Mouse (Mus musculus) adrenal gland, postnatal 4 days (tissue): Measurements from ENCODE around the gene Sfxn5. TPM values are rescaled to one million over a fixed set of nuclear protein-coding genes. Genes with fewer than 3 reads are reported as not detected.

Source experiments
- DNase-seq, 2 experiments: peaks; one replicate each; pipeline ENCODE4 v3.0.0; 2021 to 2022; ENCODE audit warnings: low spot score in 2 of 2, mixed read lengths in 2 of 2
- microRNA-seq: library from miRNA; unstranded; fragments of <30 nt; microRNA quantifications from one replicate; pipeline ENCODE4 v1.2.0, GENCODE M21; 2021
- total RNA-seq, 2 experiments: library from RNA; stranded (reverse); gene quantifications; 2 replicates each; pipeline ENCODE4 v1.2.3; 2021

The Sfxn5 gene
- total RNA-seq, 2 experiments from 2014 or later = 11.8 to 12.7 TPM

DNA sequence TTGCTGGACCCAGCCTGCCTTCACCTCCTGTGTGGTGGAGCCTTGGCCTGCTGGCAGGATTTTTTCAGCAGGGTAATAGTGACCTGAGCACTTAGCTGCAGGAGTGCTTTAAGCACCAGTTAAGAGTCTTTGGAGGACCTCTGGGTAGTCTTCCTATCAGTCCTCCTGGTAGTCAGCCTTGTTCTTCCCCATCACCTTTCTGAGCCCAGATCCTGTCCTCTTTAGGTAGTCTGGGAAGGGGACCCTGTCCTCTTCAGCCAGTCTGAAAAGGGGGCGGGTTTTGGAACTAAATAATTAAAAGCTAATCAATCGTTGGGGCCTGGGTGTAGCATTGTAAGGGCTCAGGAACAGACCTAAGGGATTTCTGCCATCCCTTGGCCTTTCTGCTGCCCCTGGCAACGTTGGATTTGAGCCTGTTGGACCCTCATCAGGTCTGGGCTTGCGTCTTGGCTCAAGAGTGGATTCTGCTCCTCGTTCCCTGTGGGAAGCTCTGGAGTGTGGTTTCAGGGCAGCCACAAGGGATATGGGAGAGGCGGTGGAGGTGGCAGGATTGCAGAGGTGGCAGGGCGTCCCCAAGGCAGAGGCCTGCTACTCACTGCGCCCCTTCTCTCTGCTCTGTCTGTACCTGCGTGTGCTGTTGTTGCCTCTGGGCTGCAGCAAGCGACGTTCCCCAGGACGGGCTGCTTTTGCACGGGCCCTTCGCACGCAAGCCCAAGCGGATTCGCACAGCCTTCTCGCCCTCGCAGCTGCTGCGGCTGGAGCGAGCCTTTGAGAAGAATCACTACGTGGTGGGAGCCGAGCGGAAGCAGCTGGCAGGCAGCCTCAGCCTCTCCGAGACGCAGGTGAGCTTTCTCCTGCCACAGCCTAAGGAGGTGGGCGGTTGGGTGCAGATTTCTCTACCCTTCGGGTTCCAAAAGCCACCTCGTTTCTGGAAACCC, 139.6 kb downstream of the Sfxn5 start:
- no peak for DNase-seq

DNA sequence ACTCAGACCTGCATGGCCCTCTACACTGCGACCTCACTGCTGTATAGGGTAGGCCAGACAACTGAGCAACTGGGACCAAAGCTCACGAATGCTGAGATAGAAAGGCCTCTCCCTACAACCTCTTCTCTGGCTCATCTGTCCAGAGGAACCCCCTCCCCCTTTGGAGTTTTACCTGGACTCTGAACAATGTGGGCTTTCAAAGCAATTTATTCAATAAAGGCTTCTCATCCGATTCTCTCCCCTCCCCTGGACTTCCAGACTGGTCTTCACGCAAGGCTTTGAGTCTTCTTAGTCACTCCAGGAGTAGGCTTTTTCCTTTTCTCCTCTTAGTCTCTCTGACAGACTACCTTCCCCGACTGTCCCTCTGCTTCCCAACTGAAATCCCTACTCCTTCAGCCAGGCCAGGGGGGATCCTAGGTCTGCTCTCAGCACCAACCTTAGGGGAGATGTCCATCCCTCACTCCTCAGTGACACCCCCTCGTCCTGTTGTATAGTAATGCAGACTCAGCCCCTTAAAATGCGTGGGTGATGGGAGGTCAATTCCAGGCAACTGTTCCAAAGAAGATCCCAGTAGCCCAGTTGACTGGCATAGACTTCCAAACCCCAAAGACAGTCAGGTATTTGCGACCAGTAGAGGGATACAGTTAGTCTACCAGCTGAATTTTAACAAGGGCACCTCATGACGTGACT, 141.3 kb downstream of the Sfxn5 start:
- no peak for DNase-seq

DNA sequence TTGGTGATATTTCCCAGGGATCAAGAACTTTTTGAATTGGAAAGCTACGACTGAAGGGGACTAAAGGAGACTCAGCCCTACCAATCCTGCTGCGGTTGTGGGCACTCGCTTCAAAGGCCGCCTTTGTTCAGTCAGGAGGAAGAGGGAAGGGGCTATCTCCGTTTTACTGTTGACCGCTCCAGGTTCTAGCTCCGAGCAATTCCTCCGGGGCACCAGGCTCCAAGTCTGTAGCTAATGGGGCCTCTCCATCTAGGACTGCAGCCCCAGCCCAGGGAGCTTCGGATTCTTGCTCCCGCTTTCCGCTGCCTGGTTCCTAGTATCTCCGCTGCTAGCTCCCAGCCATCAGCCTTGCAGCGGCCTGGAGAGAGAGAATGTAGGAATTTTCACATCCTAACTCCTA, 142.6 kb downstream of the Sfxn5 start:
- DNase-seq = no peak

DNA sequence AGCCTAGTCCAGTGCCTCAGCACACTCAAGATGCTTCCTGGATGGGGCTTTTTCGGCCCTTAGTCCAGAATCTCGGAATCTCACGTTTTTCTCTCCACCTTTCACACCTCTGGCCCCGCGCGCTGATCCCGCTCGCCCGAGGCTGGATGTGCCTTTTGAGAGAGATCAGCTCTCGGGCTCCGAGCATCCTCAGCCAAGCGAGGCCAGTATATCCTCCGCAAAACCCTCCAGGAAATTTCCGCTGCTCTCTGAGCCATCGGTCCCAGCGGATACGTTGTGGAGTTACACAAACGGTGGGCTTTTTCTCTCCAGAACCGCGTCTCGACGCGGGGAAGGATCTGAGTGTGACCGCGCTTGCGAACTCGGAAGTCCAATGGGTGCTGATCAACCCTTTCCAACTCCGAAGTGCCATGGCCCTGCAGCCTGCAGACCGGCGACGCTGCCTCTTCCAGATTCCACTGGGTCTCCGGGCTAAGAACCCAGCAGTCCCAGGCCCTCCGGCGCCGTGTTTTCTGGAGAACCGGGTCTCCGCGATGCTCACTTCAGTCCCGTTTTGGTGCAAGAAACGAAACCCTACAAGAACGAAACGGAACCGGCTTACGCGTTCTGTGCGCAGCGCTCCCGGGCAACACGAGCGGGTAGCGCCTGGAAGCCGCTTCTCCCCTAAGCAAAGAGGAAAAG, 143.2 kb downstream of the Sfxn5 start:
- no peak for DNase-seq

DNA sequence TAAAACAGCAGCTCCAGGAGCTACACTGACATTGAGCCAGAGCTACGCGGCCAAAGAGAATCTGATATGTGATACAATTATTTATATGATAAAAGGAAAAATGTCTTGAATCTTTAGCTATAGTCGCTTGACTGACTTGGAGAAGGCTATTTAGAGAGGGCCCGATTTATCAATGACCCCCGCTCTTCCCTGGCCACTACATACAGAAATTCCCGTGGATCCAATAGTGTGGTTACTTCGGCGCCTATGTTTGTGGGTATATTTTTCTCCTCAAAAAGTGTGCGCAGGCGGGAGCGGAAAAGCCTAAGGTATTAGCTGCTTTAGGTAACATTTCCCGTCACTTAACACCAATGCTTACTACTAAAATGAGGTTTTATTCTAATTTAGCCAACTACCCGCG, 143.9 kb downstream of the Sfxn5 start:
- no peak for DNase-seq

DNA sequence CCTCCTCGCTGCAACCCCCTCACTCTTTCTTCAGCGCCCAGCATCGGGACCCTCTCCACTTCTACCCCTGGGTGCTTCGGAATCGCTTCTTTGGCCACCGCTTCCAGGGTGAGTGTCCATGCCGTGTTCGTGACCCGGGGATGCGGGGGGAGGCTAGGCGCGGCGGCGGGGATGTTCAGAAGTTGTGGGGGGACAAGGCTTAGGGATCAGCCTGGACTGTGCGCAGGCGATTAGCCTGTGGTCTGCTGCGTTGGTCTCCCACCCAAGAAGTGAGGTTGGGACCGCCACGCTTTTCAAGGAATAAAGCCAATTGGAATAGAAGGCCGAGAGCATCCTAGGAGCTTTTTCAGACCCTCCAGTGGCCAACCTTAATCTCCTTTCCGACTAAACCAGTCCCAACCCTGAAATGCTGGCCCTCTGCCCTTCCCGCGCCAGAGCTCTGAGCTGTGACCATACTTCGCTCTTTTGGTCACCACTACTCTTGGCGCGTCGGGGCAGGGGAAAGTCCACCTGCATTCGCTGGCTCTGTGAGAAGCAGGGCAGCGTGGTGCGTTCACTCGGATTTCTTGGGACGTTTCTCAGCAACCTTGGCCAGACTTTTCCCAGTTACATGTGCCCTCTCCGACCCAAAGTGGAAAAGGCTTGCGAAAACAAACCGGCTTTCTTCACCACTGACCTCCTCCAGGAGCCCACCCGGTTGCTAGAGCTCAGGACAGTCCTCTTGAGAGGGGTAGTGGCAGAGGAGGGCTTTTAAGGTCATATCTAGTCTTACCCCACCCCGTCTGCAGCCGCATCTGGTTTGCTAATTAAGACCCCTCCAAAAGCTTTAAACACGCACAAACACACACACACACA, 144.7 kb downstream of the Sfxn5 start:
- DNase-seq = no peak

DNA sequence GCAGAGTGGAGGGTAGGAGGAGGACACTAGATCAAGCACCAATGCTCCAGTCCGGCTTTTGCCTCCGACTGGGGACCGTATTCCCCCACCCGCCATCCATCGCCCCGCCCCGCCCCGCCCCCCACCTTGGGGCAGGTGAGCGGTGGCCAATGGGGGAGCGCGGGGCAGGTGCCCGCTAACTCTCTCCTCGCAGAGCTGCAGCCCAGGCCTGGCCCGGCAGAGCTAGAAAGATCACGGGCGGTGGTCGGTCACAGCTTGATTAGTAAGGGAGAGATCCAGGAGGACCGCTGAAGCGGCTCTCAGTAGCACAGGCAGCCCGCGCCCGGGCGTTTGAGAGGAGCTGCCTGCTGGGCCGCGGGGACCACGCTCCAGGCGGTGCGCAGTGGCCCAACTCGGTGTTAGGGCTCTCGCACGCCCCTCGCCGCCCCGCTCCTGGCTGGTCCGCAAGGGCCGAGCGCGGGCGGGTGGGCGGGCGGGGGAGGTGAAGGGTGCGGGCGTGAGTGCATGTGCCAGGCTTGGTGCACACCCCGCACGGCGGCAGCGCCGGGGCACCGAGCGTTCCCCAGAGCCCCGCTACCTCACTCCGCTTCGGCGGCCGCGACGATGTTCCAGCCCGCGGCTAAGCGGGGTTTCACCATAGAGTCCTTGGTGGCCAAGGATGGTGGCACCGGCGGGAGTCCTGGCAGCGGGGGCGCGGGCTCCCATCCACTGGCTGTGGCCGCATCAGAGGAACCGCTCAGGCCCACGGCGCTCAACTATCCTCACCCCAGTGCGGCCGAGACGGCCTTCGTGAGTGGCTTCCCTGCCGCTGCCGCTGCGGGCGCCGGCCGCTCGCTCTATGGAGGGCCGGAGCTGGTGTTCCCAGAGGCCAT, 145.6 kb downstream of the Sfxn5 start, which contains the start of gene Emx1:
Gene Emx1 (plus strand): TSS at position 99 of the 872 bp plus-strand sequence.
- DNase-seq = no peak

DNA sequence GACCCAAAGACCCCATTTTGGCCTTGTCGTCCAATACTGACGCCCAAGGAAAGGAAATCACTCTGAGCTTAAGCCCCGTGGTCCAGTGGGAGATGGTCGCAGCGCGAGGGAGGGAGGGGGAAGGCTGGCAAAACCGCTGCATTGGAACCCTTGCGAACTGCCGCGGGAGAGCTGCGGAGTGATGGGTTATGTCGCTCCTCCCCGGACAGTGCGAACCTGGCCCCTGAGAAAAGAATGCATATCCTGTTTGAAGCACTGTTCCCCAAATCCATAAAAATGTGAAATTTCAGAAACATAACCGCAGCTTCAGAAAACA, 146.5 kb downstream of the Sfxn5 start:
- DNase-seq = no peak

DNA sequence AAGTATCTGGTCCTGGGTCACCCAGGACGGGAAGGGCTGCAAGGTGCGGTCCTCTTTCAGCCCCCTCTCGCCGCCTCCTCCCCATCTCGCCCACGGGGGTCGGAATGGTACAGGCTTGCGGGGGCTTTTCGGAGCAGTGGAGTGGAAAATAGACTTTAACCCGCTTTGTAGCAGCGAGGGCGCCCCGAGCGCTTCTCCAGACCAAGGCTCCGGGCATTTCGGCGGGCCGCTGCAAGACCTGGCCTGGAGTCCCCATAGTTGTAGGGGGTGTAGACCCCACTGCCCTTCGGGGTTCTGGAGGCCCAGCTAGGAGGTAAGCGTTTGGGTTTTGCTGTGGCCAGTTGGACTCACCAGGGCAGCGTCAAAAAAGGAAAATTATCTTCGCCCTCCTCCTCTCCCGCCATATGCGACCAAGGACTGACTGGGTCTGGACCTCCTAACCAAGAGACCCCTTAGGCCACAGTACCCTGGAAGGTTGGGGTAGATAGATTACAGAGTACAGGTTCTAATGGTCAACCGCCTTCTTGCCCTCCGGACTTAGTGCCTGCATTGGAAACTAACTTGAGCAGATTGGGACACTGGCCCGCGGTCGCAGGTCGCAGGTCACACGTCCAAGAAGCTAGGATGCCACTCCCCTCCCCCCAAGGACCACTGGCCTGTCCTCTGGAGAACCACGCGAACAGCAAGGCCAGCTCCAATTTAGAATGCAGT, 147.0 kb downstream of the Sfxn5 start:
- DNase-seq = no peak

DNA sequence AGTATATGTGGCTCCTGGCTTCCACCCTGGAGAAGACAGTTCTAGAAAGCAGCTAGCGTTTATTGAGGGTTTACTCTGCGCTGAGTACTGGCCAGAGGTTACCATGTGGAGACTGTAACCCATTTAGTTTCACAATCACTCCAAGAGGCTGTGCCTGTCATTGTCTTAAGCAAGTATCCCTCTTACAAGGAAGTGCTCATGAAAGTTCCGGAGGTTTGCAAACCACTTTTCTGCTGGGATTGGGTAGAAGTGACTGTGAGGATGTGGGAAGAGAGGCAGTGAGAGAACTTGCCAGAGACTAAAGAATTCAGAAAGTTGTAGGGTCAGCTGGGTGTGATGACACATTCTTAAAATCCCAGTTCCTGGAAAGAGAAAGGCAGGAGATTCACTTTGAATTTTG, 149.3 kb downstream of the Sfxn5 start:
- DNase-seq = no peak

DNA sequence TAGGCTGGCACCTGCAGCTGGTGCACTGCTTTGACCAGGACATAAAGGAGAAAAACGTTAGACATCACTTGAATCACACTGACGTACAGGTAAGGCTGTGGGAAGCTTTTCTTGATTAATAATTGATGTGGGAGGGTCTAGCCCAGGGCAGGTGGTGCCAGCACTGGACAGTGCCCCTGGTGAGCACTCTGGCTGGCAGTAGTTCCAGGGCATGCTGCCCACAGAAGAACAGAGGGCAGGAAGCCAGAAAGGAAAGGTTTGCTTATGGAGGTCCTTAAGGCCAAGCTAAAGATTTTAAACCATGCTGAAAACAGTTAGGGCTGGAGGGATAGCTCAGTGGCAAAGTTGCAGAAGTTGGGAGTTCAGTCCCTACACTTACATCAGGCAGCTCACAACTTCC, 153.2 kb downstream of the Sfxn5 start:
- no peak for DNase-seq

DNA sequence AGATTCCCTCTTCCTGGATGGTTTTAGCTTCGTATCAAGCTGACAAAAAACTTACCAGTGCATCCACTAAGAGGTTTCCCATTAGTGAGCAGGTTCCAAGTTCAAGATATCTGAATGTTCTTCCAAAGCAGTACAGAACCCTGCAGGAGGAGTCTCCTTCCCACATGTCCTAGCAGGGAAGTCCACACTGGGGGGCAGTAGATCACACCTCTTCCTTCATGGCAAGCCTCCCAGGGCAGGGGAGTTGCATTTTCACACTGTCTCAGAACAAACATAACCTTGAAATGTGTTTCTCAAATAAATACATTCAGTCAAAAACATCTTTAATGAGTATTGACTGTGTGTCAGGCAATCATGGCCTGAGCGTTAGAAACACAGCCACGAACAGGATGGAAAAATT, 153.7 kb downstream of the Sfxn5 start:
- no peak for DNase-seq

DNA sequence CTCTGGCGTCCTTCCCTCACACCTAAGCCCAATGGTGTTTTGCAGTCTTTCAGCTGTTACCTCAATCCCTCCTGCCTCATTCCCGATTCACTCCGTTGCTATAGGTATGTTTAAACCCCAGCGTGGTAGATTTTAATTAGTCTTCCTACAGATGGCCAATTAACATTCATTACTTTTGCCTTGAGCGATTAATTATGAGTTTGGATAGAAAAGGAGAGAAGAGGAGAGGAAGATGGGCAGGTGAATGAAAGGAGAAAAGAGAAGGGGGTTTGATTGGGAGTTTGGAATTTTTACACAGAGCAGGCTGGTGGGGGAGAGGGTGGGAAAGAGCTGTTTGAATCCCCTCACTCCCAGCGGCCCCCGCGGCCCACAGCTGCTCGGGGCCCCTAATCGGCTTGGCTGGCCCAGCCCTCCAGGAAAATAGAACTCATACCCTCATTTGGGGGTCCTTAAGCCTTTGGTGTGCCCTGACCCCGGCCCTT, 167.7 kb downstream of the Sfxn5 start:
- no peak for DNase-seq

Small RNA genes lying within 50 kb of the gene (microRNA-seq; reads per million reads assigned to microRNA genes)
- gene Mir705 = not detected

Other genes starting within 250 kb of the Sfxn5 start
- 10 to 100 TPM; 63.8 to 66.0 TPM for gene Spr, start 195.7 kb downstream of the Sfxn5 start, total RNA-seq
- 1 to 10 TPM in 1 of 2 experiments, under 1 TPM in 1; 0.31 to 4.5 TPM for gene Emx1, start 146.0 kb downstream of the Sfxn5 start, total RNA-seq
- 10 to 100 TPM; 39.4 to 41.1 TPM for gene Rab11fip5, start 41.2 kb upstream of the Sfxn5 start, total RNA-seq
- not detected for gene Noto, start 90.5 kb upstream of the Sfxn5 start, total RNA-seq
- 10 to 100 TPM; 39.3 to 43.5 TPM for gene Smyd5, start 98.6 kb upstream of the Sfxn5 start, total RNA-seq
- 100 to 1,000 TPM; 238 to 245 TPM for gene Cct7, start 118.1 kb upstream of the Sfxn5 start, total RNA-seq
- 10 to 100 TPM; 14.8 to 17.4 TPM for gene Pradc1, start 118.5 kb upstream of the Sfxn5 start, total RNA-seq
- gene Fbxo41, start 169.6 kb upstream of the Sfxn5 start, total RNA-seq = 1 to 10 TPM; 2.2 to 2.5 TPM
- under 1 TPM in 1 of 2 experiments, not detected in 1; 0.20 TPM for gene Egr4, start 180.2 kb upstream of the Sfxn5 start, total RNA-seq